Mouse (Mus musculus) liver, embryonic 16.5 days (tissue): ENCODE data around the gene Znhit1. TPM values are rescaled to one million over a fixed set of nuclear protein-coding genes. Genes with fewer than 3 reads are reported as not detected.
A peak's percentile ranks its signal among the peaks of the same experiment; 100 is the strongest.

Source experiments
- ATAC-seq: fragments of 200-750 bp; cut with Nextera tagmentation; 2 replicates; pipeline ENCODE4 v1.8.0; 2017; ENCODE audit warnings: low read depth, mild to moderate bottlenecking, moderate number of reproducible peaks, moderate library complexity
- H3K27ac ChIP-seq: fragments of 300-500 bp; sonication (generic); 2 replicates; pipeline ENCODE4 v1.5.1; 2014; ENCODE audit warnings: mild to moderate bottlenecking, low read length
- H3K27me3 ChIP-seq: fragments of 300-500 bp; sonication (generic); 2 replicates; pipeline ENCODE4 v1.6.1; 2014; ENCODE audit warnings: low read depth, low read length, mixed read lengths; ENCODE audit not compliant: control insufficient read depth, insufficient read depth
- H3K36me3 ChIP-seq: fragments of 300-500 bp; sonication (generic); 2 replicates; pipeline ENCODE4 v1.6.1; 2014; ENCODE audit warnings: mild to moderate bottlenecking; ENCODE audit not compliant: control insufficient read depth, insufficient read depth
- H3K4me1 ChIP-seq: fragments of 300-500 bp; sonication (generic); 2 replicates; pipeline ENCODE4 v1.6.1; 2014; ENCODE audit warnings: low read depth, low read length, mixed read lengths; ENCODE audit not compliant: control insufficient read depth
- H3K4me2 ChIP-seq: fragments of 300-500 bp; sonication (generic); 2 replicates; pipeline ENCODE4 v1.6.1; 2014; ENCODE audit warnings: low read depth, low read length, mixed read lengths
- H3K4me3 ChIP-seq: fragments of 300-500 bp; sonication (generic); 2 replicates; pipeline ENCODE4 v1.5.1; 2014; ENCODE audit warnings: low read depth, mild to moderate bottlenecking, low read length
- H3K9ac ChIP-seq: fragments of 300-500 bp; sonication (generic); 2 replicates; pipeline ENCODE4 v1.6.1; 2014; ENCODE audit warnings: low read depth, low read length
- H3K9me3 ChIP-seq: fragments of 300-500 bp; sonication (generic); replicated peaks from 2 replicates; pipeline ENCODE4 v1.6.1; 2016; ENCODE audit warnings: low read length; ENCODE audit not compliant: control insufficient read depth
- WGBS: fragments of 180-500 bp; shearing (Covaris S2); extraction: QIAGEN DNeasy Blood & Tissue Kit; methylation state at CpG from one replicate; pipeline ENCODE4 v1.1.7; 2014; ENCODE audit not compliant: insufficient replicate concordance; 5-methylcytosine and 5-hydroxymethylcytosine counted together
- polyA plus RNA-seq: library from polyadenylated mRNA; unstranded; fragments of >200 nt; fragmentation: Nextera tagmentation; extraction: Ambion mirVana; gene quantifications from 2 replicates; pipeline ENCODE4 v1.2.1, GENCODE M21; 2015

Gene Znhit1
- polyA plus RNA-seq, 1 experiment from 2014 or later = 52.2 TPM

DNA sequence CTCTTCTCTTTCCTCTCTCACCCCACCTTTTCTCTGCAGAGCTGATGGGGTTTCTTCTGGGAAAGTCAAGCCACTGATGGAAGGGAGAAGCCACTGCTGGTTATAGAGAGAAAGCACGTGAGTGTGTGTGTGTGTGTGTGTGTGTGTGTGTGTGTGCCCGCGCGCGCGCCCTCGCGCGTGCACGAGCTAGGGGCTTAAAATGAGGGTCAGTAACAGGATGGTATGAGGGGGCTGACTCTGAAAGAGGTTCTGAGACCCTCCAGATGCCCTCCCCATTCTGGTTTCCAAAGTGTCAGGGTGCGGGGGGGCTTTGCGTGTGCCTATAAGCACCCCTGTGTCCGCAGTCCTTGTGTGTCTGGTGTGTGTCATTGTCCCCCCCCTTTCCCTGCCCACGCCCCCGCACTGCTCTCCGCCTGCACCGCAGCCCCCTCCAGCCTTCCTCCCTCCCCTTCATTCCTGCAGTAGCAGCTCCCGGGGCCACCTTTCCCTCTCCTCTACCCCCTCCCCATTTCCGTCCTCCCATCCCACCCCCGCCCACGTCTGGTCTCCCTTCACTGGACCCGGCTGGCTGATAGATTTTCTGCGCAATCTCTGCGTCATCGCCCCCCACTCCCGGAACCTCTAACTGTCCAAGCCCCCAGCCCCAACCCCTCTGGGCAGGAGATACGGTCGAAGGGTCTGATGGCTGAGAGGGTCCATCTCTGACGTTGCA, 40.9 kb upstream of the Znhit1 start:
- WGBS = 8% methylated on average over 29 of the region's 29 CpGs
- no peak overlapping the region for H3K4me3 ChIP-seq
- peaks cover 86% of the 10 kb centered on the region for H3K27me3 ChIP-seq
- no peak overlapping the region for H3K27ac ChIP-seq
- H3K36me3 ChIP-seq = no peaks in the 10 kb centered on the region
- H3K4me2 ChIP-seq = no peak overlapping the region
- H3K9ac ChIP-seq = no peak overlapping the region
- ATAC-seq = no peak
- H3K4me1 ChIP-seq = peaks cover 35% of the 10 kb centered on the region
- no peaks in the 10 kb centered on the region for H3K9me3 ChIP-seq

DNA sequence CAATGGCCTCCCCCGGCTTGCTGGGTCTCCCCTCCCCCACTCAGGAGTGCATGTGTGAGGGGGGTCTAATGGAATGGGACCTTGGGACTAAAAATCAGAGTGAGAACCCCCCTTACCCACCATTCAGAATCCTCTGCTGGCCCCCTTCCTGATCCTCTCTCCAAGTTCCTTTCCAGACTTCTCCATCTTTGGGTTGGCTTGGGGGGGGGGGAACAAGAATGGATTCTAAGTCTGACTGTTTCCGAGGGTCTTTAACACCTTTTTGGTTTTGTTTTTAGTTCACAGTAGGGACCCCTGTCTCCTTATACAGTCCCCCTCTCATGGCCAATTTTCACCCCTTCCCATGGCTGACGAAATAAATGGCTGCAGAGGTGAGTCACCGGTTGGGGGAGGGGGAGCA, 38.3 kb upstream of the Znhit1 start, which contains the start of gene Vgf:
Vgf (plus strand) TSS at position 301 of the 400 bp plus-strand sequence.
- 7% methylated on average over 4 of the region's 4 CpGs for WGBS

DNA sequence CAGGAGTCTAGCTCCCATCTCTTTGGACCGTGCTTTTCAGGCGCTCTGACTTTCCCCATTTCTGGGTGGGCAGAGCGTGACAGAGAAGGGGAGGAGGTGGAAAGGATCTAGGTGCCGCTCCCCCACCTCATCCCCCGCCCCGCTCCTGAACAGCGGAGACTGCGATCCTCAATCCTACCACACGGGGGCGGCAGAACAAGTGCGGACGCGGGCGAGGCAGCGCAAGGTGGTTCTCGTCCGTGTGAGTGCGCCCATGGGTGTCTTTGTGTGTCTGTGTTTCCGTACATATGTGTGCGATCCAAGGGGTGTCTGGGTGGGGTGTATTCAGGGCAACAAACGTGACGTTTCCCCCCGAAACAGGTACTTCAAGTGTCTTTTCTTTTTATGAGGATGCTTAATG, 37.3 kb upstream of the Znhit1 start:
- peaks cover 67% of the 10 kb centered on the region for H3K27me3 ChIP-seq

More for the DNA sequence above, 38.3 kb upstream of the Znhit1 start, which contains the start of gene Vgf:
- H3K9me3 ChIP-seq = no peaks in the 10 kb centered on the region
- H3K27ac ChIP-seq = no peak within 1 kb of the TSS
- H3K4me3 ChIP-seq = no peak within 1 kb of the TSS
- H3K36me3 ChIP-seq = no peaks in the 10 kb centered on the region
- ATAC-seq = no peak
- peaks cover 77% of the 10 kb centered on the region for H3K27me3 ChIP-seq
- no peak within 1 kb of the TSS for H3K4me2 ChIP-seq
- peaks cover 12% of the 10 kb centered on the region for H3K4me1 ChIP-seq
- H3K9ac ChIP-seq = no peak within 1 kb of the TSS

DNA sequence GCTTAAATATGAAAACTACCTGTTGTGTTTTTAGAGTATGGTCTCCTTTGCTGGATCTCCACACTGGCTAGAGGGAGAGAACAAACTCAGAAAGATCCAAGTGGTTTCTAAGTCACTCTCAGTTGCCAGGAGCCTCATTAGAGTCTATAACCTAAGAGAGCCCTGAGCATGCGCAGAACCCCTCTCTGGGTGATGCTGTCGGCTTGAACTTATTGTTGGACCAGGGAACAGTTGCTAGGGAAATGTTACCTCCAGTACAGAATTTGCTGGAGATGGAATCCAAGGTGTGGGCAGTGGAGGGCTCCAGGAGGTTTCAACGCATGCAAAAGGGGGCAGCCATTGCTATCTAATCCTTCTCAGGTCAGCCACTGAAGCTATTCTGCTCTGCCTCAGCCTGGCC, 36.5 kb upstream of the Znhit1 start:
- no peaks in the 10 kb centered on the region; the same call in 1 of the 2 replicates for H3K4me1 ChIP-seq
- H3K9ac ChIP-seq = no peak overlapping the region
- H3K9me3 ChIP-seq = no peaks in the 10 kb centered on the region
- 50% methylated on average over 3 of the region's 3 CpGs for WGBS
- no peak for ATAC-seq
- no peaks in the 10 kb centered on the region for H3K36me3 ChIP-seq
- no peak overlapping the region for H3K27ac ChIP-seq
- no peak overlapping the region for H3K4me2 ChIP-seq
- H3K4me3 ChIP-seq = no peak overlapping the region
- H3K27me3 ChIP-seq = peaks cover 59% of the 10 kb centered on the region

More for the DNA sequence above, 37.3 kb upstream of the Znhit1 start:
- ATAC-seq = peak; percentile 22; the same call in 1 of the 2 replicates
- H3K9ac ChIP-seq = no peak overlapping the region
- peaks cover 6% of the 10 kb centered on the region; the same call in 1 of the 2 replicates for H3K4me1 ChIP-seq
- 0% methylated on average over 23 of the region's 23 CpGs for WGBS
- no peak overlapping the region for H3K4me2 ChIP-seq
- H3K27ac ChIP-seq = no peak overlapping the region
- no peaks in the 10 kb centered on the region for H3K9me3 ChIP-seq
- H3K4me3 ChIP-seq = no peak overlapping the region
- no peaks in the 10 kb centered on the region for H3K36me3 ChIP-seq

DNA sequence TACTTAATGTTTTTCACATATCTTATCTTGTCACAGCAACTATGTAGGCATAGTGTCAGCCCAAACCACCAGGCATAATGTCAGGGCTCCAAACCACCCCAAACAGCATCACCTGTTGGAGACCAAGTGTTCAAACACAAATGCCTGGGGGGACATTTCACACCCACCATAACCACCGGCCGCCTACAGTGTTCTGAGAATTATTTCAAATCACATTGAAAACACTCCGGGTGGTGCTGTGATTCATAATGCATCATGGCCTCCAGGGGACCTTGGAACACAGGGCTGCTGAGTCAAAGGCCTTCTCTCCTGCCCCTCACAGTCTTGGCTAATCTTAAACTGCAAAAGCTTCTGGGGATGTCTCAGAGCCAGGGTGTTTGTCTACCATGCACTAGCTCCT, 28.1 kb upstream of the Znhit1 start:
- Histone ChIP-seq H3K9me3 (no peaks in the 10 kb centered on the region), H3K27me3 (no peaks in the 10 kb centered on the region; the same call in 1 of the 2 replicates), H3K27ac (no peak overlapping the region), H3K9ac (no peak overlapping the region), H3K4me3 (no peak overlapping the region), H3K4me2 (no peak overlapping the region), H3K36me3 (no peaks in the 10 kb centered on the region), H3K4me1 (no peaks in the 10 kb centered on the region)
- no peak for ATAC-seq
- WGBS = 75% methylated on average over 3 of the region's 3 CpGs

DNA sequence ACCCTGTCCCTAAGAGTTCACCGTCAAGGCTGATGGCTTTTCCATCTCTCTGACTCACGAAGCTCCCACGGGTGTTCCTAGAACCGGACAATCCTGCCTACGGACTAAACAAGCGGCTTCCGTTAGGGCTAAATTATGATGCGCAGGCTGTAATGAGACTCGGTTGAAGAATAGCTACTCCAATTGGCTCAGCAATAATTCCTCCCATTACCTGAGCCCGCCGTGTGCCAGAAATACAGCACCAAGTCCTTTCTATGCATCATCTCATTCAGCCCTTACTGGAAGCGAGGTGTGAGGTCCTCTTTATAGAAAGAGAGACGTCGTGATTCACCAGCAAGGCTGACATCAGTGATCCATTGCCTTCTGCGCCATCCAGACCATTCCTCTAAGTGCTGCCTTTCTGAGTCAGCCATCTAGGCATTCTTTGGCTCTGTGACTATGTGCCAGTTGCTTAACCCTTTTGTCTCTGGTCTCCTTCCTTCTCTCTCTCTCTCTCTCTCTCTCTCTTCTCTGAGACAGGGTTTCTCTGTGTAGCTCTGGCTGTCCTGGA, 24.7 kb upstream of the Znhit1 start:
- no peak overlapping the region for H3K9ac ChIP-seq
- ATAC-seq = no peak

DNA sequence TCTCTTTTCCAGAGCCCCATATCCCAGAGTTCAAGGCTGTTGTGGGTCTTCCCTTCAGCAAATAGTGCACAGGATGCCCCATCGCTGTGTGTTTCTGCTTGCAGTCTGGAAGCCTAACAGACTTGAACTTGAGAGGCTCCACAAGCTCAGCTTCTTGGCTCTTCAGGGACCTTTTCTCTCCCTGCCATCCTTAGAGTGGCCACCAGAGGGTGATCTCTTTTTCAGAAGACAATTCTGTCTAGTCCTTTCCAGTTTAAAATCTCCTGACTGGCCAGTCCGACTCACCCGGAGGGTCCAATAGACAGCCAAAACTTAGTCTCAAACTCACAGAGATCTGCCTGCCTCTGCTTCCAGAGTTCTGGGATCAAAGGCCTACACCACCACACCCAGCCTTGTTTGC, 22.2 kb upstream of the Znhit1 start:
- no peaks in the 10 kb centered on the region for H3K4me1 ChIP-seq
- no peaks in the 10 kb centered on the region for H3K36me3 ChIP-seq
- no peak overlapping the region for H3K9ac ChIP-seq
- no peak for ATAC-seq
- H3K4me3 ChIP-seq = no peak overlapping the region
- no peaks in the 10 kb centered on the region for H3K9me3 ChIP-seq
- no peak overlapping the region for H3K27ac ChIP-seq
- no peaks in the 10 kb centered on the region; the same call in 1 of the 2 replicates for H3K27me3 ChIP-seq
- 12% methylated on average over 3 of the region's 3 CpGs for WGBS
- no peak overlapping the region for H3K4me2 ChIP-seq

More for the DNA sequence above, 24.7 kb upstream of the Znhit1 start:
- H3K27me3 ChIP-seq = no peaks in the 10 kb centered on the region; the same call in 1 of the 2 replicates
- no peak overlapping the region for H3K4me3 ChIP-seq
- 66% methylated on average over 15 of the region's 15 CpGs for WGBS
- H3K27ac ChIP-seq = no peak overlapping the region
- no peaks in the 10 kb centered on the region for H3K4me1 ChIP-seq
- no peaks in the 10 kb centered on the region for H3K36me3 ChIP-seq
- H3K9me3 ChIP-seq = no peaks in the 10 kb centered on the region
- no peak overlapping the region for H3K4me2 ChIP-seq

DNA sequence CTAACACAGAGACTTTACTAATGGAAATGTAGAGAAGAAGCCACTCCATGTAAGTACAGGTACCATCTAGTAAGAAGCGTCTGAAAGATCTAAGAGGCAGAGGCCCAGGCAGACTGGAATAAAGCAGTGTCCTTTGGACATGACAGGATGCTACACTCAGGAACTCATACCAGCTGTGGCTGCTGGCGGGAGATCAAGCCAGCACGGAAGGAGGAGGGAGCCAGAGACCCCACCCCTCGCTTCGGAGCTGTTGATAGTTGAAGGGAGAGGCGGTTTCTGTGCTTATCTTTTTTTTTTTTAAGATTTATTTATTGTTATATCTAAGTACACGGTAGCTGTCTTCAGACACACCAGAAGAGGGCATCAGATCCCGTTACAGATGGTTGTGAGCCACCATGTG, 19.5 kb upstream of the Znhit1 start:
- Histone ChIP-seq H3K27me3 (no peaks in the 10 kb centered on the region; the same call in 1 of the 2 replicates), H3K27ac (no peak overlapping the region), H3K9ac (no peak overlapping the region), H3K4me2 (no peak overlapping the region), H3K9me3 (no peaks in the 10 kb centered on the region), H3K4me3 (no peak overlapping the region), H3K4me1 (no peaks in the 10 kb centered on the region), H3K36me3 (no peaks in the 10 kb centered on the region)
- WGBS = 36% methylated on average over 8 of the region's 8 CpGs
- no peak for ATAC-seq

DNA sequence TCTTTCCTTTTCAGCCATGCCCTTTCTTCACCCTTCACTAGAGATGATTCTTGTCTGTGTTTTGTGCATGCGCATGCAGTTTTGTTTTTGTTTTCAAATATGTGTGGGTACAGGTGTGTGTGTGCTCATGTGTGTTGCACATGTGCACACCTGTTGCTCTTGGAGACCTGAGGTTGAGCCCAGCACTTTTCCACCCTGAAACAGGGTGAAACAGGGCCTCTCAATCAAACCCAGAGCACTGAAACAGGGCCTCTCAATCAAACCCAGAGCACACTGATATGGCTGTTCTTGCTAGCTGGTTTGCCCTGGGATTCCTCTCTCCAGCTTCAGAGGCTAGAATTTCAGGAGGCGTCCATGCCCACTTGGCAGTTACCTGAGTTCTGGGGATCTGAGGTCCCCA, 12.8 kb upstream of the Znhit1 start:
- no peaks in the 10 kb centered on the region for H3K27me3 ChIP-seq
- H3K27ac ChIP-seq = no peak overlapping the region
- H3K36me3 ChIP-seq = no peaks in the 10 kb centered on the region
- no peak overlapping the region for H3K4me2 ChIP-seq
- WGBS = 63% methylated on average over 2 of the region's 2 CpGs
- no peak for ATAC-seq
- no peak overlapping the region for H3K9ac ChIP-seq
- H3K9me3 ChIP-seq = no peaks in the 10 kb centered on the region
- H3K4me1 ChIP-seq = peaks cover 7% of the 10 kb centered on the region
- H3K4me3 ChIP-seq = no peak overlapping the region
